Mouse (Mus musculus) heart, postnatal 4 days (tissue): ENCODE measurements around the gene Scyl3. TPM values are rescaled to one million over a fixed set of nuclear protein-coding genes. Genes with fewer than 3 reads are reported as not detected.

Source experiments
- DNase-seq: peaks from one replicate; pipeline ENCODE4 v3.0.0; 2021
- total RNA-seq, 2 experiments: library from RNA; stranded (reverse); gene quantifications; 2 replicates each; pipeline ENCODE4 v1.2.3; 2021

Gene Scyl3
- total RNA-seq, 2 experiments from 2014 or later, result 9.5 to 10.8 TPM

DNA sequence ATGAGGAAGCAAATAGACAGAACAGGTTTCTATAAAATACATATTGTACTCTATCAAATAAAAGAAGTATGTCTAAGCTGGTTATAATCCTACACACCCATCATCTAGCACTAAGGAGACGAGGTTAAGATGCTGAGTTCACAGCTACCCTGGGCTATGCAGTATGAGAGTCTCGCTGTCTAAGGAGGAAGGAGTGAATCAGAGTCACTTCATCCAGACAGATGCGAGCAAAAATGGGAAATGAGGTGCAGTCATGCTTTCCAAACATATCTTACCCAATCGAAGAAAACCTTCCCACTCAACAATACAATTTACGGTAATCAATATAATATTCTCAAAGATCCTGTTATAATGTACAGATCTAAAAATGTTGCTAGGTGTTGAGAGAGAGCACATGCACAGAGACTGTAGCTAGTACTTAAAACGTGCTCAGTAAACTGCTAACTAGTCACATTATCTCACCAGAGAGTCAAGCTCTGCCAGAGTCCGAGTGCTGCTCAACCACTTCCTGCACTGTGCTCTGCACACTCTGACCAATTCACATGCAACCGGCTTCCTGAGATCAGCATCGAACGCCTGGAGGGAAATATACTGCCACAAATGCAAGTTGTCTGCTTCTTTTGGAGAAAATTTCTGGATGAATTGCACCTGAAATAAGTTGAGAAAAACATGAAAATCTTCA, 35.2 kb downstream of the Scyl3 start:
- DNase-seq, result no peak

DNA sequence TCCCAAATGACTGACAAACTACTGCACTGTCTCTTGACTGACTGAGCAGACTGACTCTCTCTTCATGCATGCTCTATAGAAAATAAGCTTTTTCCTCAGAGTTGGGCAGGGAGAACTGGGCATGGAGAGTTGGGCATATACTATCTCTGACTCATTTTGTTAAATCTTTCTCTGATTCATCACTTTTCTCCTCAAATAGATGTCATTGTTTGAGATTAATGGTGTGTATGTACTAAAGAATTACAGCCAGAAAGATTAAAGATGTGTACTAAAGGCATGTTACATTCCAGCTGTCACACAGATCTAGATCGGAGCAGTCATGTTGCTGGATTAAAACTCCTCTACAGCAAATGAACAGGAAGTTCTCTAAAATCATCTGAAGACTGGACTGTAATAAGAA, 45.6 kb downstream of the Scyl3 start:
- DNase-seq, result no peak

DNA sequence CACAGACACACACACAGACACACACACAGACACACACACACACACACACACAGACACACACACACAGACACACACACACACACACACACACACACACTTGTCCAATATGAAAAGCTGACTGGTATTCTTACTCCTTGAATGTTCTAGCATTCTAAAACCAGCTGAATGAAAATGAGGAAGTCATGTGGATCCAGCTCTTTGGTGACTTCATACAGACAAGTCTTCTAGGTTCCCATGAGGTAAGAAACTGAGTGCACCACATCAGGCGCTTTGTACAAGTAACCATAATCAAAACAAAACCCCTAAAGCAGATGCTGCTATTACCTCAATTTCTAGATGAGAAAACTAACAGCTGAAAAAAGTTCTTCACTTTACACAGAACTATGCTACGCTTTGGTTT, 46.2 kb downstream of the Scyl3 start:
- no peak for DNase-seq

DNA sequence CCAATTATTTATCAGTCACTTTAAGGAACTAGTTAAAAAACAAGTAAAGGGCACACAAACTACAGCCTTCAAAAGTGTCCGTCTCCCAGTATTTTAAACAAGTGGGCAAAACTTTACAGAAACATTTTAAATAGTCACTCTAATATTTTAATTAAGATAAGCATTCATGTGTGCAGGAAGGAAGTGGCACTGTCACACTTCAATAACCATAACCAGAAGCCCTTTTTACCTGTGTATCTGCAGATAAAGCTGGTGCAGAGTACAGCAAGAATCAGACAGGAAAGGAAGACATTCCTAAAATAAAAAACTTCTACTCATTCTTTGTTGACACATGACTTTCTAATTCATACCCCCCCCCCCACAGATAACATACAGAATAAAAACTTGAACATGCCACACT, 47.6 kb downstream of the Scyl3 start:
- no peak for DNase-seq

DNA sequence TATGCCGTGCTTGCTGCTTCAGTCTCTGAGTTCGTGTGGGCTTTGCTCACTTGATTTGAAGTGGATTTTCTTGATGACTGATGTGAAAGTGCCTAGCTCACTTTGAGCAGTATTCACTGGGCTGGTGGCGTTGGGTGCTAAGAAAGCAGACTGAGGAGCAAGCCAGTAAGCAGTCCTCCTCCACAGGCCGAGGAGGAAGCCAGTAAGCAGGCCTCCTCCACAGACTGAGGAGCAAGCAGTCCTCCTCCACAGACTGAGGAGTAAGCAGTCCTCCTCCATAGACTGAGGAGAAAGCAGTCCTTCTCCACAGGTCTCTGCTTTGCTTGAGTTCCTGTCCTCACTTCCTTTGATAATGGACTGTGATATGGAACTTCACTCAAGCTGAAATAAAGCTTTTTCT, 63.5 kb downstream of the Scyl3 start:
- DNase-seq, result no peak

DNA sequence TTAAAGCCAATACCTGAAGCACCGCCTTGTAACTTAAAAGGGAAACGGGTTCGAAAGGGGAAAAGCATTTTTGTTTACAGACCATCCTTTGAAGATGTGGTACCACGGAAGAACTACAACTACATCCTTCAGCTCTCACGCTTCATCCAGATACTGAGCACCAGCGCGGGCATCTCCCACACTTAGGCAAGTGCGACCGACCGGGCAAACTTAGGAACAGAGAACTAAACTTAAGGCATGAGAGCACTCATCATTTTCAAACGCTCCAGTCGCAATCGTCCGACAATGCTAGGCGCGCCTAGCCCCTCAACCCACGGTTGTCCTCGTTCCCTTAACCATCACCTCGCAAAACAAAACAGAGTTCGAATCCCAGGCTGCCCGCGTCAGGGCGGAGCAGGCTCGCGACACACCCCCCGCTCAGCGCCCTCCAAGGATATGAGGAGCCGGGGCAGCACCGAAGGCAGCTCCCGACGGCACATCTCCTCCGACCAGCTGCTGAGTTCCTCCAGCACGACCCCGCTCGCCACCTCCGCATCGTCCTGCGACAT, 65.3 kb downstream of the Scyl3 start:
- no peak for DNase-seq

DNA sequence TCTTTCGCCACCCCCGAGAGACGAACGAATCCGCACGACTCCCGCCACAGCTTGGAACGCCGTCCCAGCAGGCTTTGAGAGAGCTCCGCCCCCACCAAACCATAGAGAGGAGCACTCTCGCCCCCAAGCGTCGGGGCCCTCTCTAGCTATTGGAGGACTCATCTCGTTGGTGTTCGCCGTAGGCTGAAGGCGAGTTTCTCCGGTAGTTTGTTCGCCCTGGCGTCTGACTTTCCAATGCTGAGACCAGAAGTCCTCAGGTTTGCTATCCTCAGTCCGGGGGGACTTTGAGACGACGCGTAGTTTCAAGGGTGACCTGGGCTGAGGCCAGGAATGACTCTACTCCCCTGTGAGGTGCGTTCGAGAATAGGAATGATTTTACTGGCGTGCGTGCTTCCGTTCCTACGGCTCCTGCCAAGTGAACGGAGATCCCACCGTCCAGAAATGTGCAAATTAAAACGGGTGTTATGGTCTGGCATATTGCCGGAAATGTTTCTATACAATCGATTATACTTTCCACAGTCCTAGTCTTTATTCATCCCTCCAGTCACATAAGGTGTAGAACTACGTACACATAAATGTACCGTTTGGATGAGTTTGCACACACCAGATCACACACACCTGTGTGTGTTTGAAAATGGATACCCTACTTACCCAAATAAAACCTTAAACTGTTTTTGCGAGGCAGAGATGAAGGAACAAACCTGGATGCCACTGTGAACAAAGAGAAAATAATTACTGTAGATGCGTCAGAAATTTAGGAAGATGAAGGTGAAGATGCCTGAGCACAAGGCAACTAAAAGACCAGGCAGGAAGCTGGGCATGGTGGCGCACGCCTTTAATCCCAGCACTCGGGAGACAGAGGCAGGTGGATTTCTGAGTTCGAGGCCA, 66.1 kb downstream of the Scyl3 start, which contains the start of the genes BC055324 and Mettl18:
BC055324 (minus strand) TSS at position 76 of the 888 bp plus-strand sequence.
Mettl18 (plus strand) TSS at position 169 of the 888 bp plus-strand sequence.
- DNase-seq, result peak; percentile 92

DNA sequence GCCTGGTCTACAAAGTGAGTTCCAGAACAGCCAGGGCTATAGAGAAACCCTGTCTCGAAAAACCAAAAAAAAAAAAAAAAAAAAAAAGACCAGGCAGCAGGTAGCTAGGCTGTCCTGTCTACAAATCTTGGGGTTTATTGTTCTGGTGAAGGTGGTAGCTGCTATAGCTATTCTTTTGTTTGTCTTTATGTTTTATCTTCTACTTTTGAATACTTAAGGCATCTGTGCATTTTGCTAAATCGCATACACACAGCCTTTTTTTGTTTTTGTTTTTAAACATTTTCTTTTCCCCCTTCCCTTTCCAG, 66.7 kb downstream of the Scyl3 start:
- DNase-seq, result no peak

DNA sequence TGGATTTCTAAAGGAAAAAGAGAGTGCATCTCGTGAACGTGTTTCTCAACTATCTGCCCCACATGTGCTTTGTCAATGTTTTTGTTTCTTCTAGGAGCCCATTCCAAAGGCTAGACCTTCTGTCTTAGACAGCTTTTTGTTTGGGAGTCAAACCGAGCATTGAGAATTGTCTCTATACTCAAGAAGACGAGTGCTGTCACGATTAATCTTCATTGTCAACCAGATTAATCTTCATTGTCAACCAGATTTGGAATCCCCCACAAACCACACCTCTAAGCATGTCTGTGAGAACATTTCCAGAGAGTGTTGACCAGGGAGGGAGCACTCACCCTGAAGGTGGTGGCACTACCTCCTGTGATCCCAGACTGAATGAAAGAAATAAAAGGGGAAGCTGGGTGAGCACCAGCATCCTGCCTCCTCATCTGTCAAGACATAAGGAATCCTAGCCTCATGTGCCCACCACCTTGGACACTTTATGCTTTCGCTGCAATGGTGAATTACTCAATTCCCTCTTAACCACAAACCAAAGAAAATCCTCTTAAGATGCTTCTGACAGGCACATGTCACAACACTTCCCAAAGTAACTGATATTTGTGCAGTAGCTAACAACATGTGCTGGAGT, 73.0 kb downstream of the Scyl3 start:
- no peak for DNase-seq

DNA sequence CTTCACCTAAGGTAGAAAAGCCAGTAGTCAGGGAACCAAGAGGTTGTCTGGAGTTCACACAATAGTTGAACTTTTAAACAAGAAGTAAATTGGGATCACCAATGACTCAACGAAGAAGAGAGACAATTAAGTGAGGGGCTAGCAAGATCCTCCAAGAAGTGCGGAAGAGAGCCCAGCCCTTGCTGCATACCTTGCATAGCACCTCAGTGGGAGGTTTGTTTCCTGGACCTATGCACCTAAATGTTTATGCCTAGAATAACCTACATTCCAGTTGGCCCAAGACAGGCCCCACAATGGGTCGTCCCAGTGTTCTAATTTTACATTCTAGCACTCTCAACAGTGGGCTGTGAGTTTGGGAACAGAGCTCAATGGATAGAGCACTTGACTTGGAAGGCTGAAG, 75.4 kb downstream of the Scyl3 start:
- DNase-seq, result no peak

Other genes starting within 250 kb of the Scyl3 start
- under 1 TPM; 0.21 to 0.34 TPM for gene Mettl11b, start 203.9 kb upstream of the Scyl3 start, total RNA-seq
- gene Kifap3, start 149.5 kb upstream of the Scyl3 start, total RNA-seq, result 10 to 100 TPM; 23.6 to 24.3 TPM
- gene BC055324, start 65.7 kb downstream of the Scyl3 start, total RNA-seq, result 1 to 10 TPM; 6.2 to 6.7 TPM
- 1 to 10 TPM; 3.2 to 3.9 TPM for gene Mettl18, start 65.8 kb downstream of the Scyl3 start, total RNA-seq
- 1 to 10 TPM; 4.5 to 5.1 TPM for gene Sele, start 119.1 kb downstream of the Scyl3 start, total RNA-seq
- under 1 TPM; 0.83 to 0.86 TPM for gene Sell, start 132.9 kb downstream of the Scyl3 start, total RNA-seq
- gene Selp, start 186.2 kb downstream of the Scyl3 start, total RNA-seq, result under 1 TPM; 0.57 to 0.99 TPM
- gene F5, start 222.7 kb downstream of the Scyl3 start, total RNA-seq, result under 1 TPM; 0.41 to 0.52 TPM